Mouse (Mus musculus) heart, adult 11 months (tissue): ENCODE measurements at regions not wholly inside any gene's neighbourhood (a gene's known extent, or its start where the extent isn't known, plus 50 kb on each side); places are given as distances from the start of the nearest gene placed in this dataset.

Experiments used
- DNase-seq: peaks from one replicate; pipeline ENCODE4 v3.0.0; 2022

- peak; percentile 25 for DNase-seq
Measured at GRCm38 (mm10) chr15:61927385-61928120, 1004.7 kb upstream of the A1bg start.

- peak; percentile 29 for DNase-seq
Measured at GRCm38 (mm10) chr15:61920041-61920440, 997.2 kb upstream of the A1bg start.

GRCm38 (mm10) chr15:61913546-61914160, 990.8 kb upstream of the A1bg start:
- peak; percentile 73 for DNase-seq

- DNase-seq = peak; percentile 66
Measured at GRCm38 (mm10) chr15:61905165-61905845, 982.5 kb upstream of the A1bg start.

- DNase-seq = peak; percentile 44
Measured at GRCm38 (mm10) chr15:61899809-61900208, 977.0 kb upstream of the A1bg start.

GRCm38 (mm10) chr15:61897566-61897965, 974.8 kb upstream of the A1bg start:
- no peak for DNase-seq

GRCm38 (mm10) chr15:61890330-61890729, 967.5 kb upstream of the A1bg start:
- no peak for DNase-seq

GRCm38 (mm10) chr15:61888569-61889326, 965.9 kb upstream of the A1bg start:
- no peak for DNase-seq

- DNase-seq = no peak
Measured at GRCm38 (mm10) chr15:61879408-61879807, 956.6 kb upstream of the A1bg start.

- DNase-seq = no peak
Measured at GRCm38 (mm10) chr15:61873047-61873446, 950.2 kb upstream of the A1bg start.

GRCm38 (mm10) chr15:61860759-61861158, 937.9 kb upstream of the A1bg start:
- DNase-seq = no peak

GRCm38 (mm10) chr15:61855880-61856279, 933.1 kb upstream of the A1bg start:
- DNase-seq = no peak

GRCm38 (mm10) chr15:61812671-61813070, 889.9 kb upstream of the A1bg start:
- DNase-seq = no peak

- no peak for DNase-seq
Measured at GRCm38 (mm10) chr15:61805379-61805778, 882.6 kb upstream of the A1bg start.

GRCm38 (mm10) chr15:61800155-61800554, 877.3 kb upstream of the A1bg start:
- DNase-seq = no peak

- DNase-seq = no peak
Measured at GRCm38 (mm10) chr15:61797827-61798226, 875.0 kb upstream of the A1bg start.

GRCm38 (mm10) chr15:61794506-61794905, 871.7 kb upstream of the A1bg start:
- no peak for DNase-seq

GRCm38 (mm10) chr15:61789847-61790562, 867.2 kb upstream of the A1bg start:
- DNase-seq = peak; percentile 91

- DNase-seq = peak; percentile 3
Measured at GRCm38 (mm10) chr15:61787046-61787445, 864.2 kb upstream of the A1bg start.

- DNase-seq = peak; percentile 25
Measured at GRCm38 (mm10) chr15:61781531-61781930, 858.7 kb upstream of the A1bg start.

GRCm38 (mm10) chr15:61772996-61773395, 850.2 kb upstream of the A1bg start:
- peak; percentile 17 for DNase-seq

- peak; percentile 91 for DNase-seq
Measured at GRCm38 (mm10) chr15:61770721-61771542, 848.1 kb upstream of the A1bg start.
